Mouse (Mus musculus): ENCODE data around the gene Saa3.
"Not testable (repeated sequence)": the region's sequence is repeated elsewhere in the genome, so short reads cannot be mapped to it uniquely, and the experiment has no call there.

Gene Saa3

GRCm38 (mm10) chr7:46715600-46715999, at the start of gene Saa3:
Saa3 (minus strand) TSS chr7:46715700.
- in situ Hi-C loops (cut with MboI) = no loop called here

- in situ Hi-C loops (cut with MboI) = no loop called here
Measured at GRCm38 (mm10) chr7:46764672-46765071, 49.2 kb upstream of the Saa3 start.

GRCm38 (mm10) chr7:46762601-46763000, 47.1 kb upstream of the Saa3 start:
- in situ Hi-C loops (cut with MboI) = no loop called here

GRCm38 (mm10) chr7:46761049-46761795, 45.7 kb upstream of the Saa3 start:
- in situ Hi-C loops (cut with MboI) = no loop called here

- in situ Hi-C loops (cut with MboI) = no loop called here
Measured at GRCm38 (mm10) chr7:46751490-46751889, 36.0 kb upstream of the Saa3 start, which contains the start of gene Saa2. Saa2 (plus strand) TSS chr7:46751790.

GRCm38 (mm10) chr7:46748459-46748858, 33.0 kb upstream of the Saa3 start:
- in situ Hi-C loops (cut with MboI) = no loop called here

- in situ Hi-C loops (cut with MboI) = no loop called here
Measured at GRCm38 (mm10) chr7:46746381-46746780, 30.9 kb upstream of the Saa3 start.

- in situ Hi-C loops (cut with MboI) = no loop called here
Measured at GRCm38 (mm10) chr7:46745816-46746215, 30.3 kb upstream of the Saa3 start.

- in situ Hi-C loops (cut with MboI) = not testable (repeated sequence)
Measured at GRCm38 (mm10) chr7:46742880-46743279, 27.4 kb upstream of the Saa3 start, which contains the start of gene Saa1. Saa1 (minus strand) TSS chr7:46742980.

- in situ Hi-C loops (cut with MboI) = not testable (repeated sequence)
Measured at GRCm38 (mm10) chr7:46740041-46740440, 24.5 kb upstream of the Saa3 start.

GRCm38 (mm10) chr7:46738561-46739460, 23.3 kb upstream of the Saa3 start:
- in situ Hi-C loops (cut with MboI) = no loop called here

- in situ Hi-C loops (cut with MboI) = no loop called here
Measured at GRCm38 (mm10) chr7:46734983-46735382, 19.5 kb upstream of the Saa3 start.

GRCm38 (mm10) chr7:46732458-46732857, 17.0 kb upstream of the Saa3 start, which contains the start of gene Saa4:
Saa4 (minus strand) TSS chr7:46732603.
- in situ Hi-C loops (cut with MboI) = no loop called here

- in situ Hi-C loops (cut with MboI) = no loop called here
Measured at GRCm38 (mm10) chr7:46727584-46727983, 12.1 kb upstream of the Saa3 start.

GRCm38 (mm10) chr7:46724396-46724795, 8.9 kb upstream of the Saa3 start:
- in situ Hi-C loops (cut with MboI) = no loop called here

- in situ Hi-C loops (cut with MboI) = no loop called here
Measured at GRCm38 (mm10) chr7:46723849-46724248, 8.3 kb upstream of the Saa3 start.

GRCm38 (mm10) chr7:46723354-46723753, 7.9 kb upstream of the Saa3 start:
- in situ Hi-C loops (cut with MboI) = no loop called here

GRCm38 (mm10) chr7:46720460-46720859, 5.0 kb upstream of the Saa3 start:
- in situ Hi-C loops (cut with MboI) = no loop called here

- in situ Hi-C loops (cut with MboI) = no loop called here
Measured at GRCm38 (mm10) chr7:46719526-46719925, 4.0 kb upstream of the Saa3 start.

- in situ Hi-C loops (cut with MboI) = no loop called here
Measured at GRCm38 (mm10) chr7:46718591-46719270, 3.2 kb upstream of the Saa3 start.

- in situ Hi-C loops (cut with MboI) = no loop called here
Measured at GRCm38 (mm10) chr7:46716897-46717296, 1.4 kb upstream of the Saa3 start.

- in situ Hi-C loops (cut with MboI) = no loop called here
Measured at GRCm38 (mm10) chr7:46714518-46714917, 982 bp downstream of the Saa3 start.

All from mature B cell (primary cell).